21 mouse cellular contexts compared by ENCODE assay signal in the genomic region with DNA sequence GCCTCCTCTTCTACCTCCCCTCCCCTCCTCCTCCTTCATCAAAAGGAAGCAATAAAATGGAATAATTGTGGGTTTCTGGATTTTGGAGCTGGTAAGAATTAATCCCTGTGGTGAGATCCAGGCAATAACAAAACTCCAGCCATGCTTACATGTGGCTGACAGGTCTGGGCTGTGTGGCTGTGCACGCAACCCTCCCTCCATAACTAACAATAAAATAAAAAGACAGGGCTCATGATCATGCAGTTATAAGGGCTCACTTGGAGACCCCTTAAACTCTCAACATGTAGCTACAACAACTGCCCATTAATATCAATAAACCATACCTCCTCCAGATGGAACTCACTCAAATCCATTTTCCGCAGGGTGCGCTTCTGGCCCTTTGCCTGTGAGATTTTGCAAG. TPM values are rescaled to one million over a fixed set of nuclear protein-coding genes. Genes with fewer than 3 reads are reported as not detected.
"Had no signal": no experiment of that assay in that cellular context is flagged by ENCODE, and none has a peak within 500 bp of the region (broad histone marks: within the 10 kb centered on the region; RNA-seq: fewer than 3 reads in every experiment).

No protein-coding gene starts in this region.

- DNase-seq: lung, adult 18-20 months; lung, embryonic 14.5 days; lung, postnatal 10 days; lung, postnatal 4 days; right cerebral cortex, postnatal 14 days; spleen, adult 18-20 months; thymus, adult 18-20 months; thymus, postnatal 14 days; thymus, postnatal 36 days had no signal

- H3K27ac ChIP-seq: midbrain, embryonic 13.5 days; midbrain, embryonic 15.5 days; neural tube, embryonic 12.5 days had no signal

- H3K9me3 ChIP-seq: midbrain, embryonic 13.5 days; midbrain, embryonic 15.5 days; neural tube, embryonic 12.5 days had no signal

- H3K9ac ChIP-seq: lung, embryonic 14.5 days; midbrain, embryonic 13.5 days; midbrain, embryonic 15.5 days; neural tube, embryonic 12.5 days had no signal

- H3K4me2 ChIP-seq: lung, embryonic 14.5 days; midbrain, embryonic 11.5 days; midbrain, embryonic 13.5 days; midbrain, embryonic 15.5 days; neural tube, embryonic 12.5 days had no signal

- H3K4me1 ChIP-seq: midbrain, embryonic 13.5 days; neural tube, embryonic 12.5 days had no signal

- H3K27me3 ChIP-seq: neural tube, embryonic 12.5 days had no signal

- H3K36me3 ChIP-seq: midbrain, embryonic 13.5 days; midbrain, embryonic 15.5 days; neural tube, embryonic 12.5 days had no signal

- H3K4me3 ChIP-seq: megakaryocyte, embryonic 14.5 days; midbrain, embryonic 13.5 days; midbrain, embryonic 15.5 days; neural tube, embryonic 12.5 days had no signal

- ATAC-seq: midbrain, embryonic 13.5 days; midbrain, embryonic 15.5 days had no signal

RNA-seq across cellular contexts. Expression of a gene that starts 4.4 kb away (rescaled TPM):
- total RNA-seq: monocyte, adult 5-6 weeks had no signal

RNA-seq across cellular contexts. Expression of a gene that starts 11.8 kb away (rescaled TPM):
- total RNA-seq: midbrain, postnatal 0 days; monocyte, adult 5-6 weeks had no signal
- polyA plus RNA-seq: liver, embryonic 16.5 days; lung, embryonic 14.5 days; lung, embryonic 16.5 days; midbrain, embryonic 11.5 days; midbrain, embryonic 13.5 days; midbrain, embryonic 15.5 days; midbrain, postnatal 0 days; neural tube, embryonic 12.5 days; neural tube, embryonic 14.5 days; stomach, embryonic 16.5 days; thymus, postnatal 0 days had no signal
